Mouse (Mus musculus): Measurements from ENCODE around the gene Phactr4. TPM values are rescaled to one million over a fixed set of nuclear protein-coding genes. Genes with fewer than 3 reads are reported as not detected.

Gene Phactr4
- polyA plus RNA-seq, 1 experiment from 2014 or later: 29.1 TPM

GRCm38 (mm10) chr4:132353481-132353885 lies 68.8 kb downstream of the Phactr4 start, which contains the start of gene Rcc1:
Gene Rcc1 (minus strand): TSS chr4:132353605.
- peaks cover 13% of the 10 kb centered on the region for H3K36me3 ChIP-seq (ENCODE audit: control insufficient read depth, insufficient read depth, low read length)
- peaks cover 6% of the 10 kb centered on the region; the same call in 1 of the 2 replicates for H3K4me1 ChIP-seq (ENCODE audit: control insufficient read depth, insufficient read depth, low read length)
- no peaks in the 10 kb centered on the region for H3K9me3 ChIP-seq (replicated peaks; ENCODE audit: control insufficient read depth, low read length)
- ATAC-seq (replicated peaks; ENCODE audit: insufficient number of reproducible peaks, low FRiP score, low TSS enrichment): peak; percentile 87
- peak within 1 kb of the TSS; percentile 95 for H3K9ac ChIP-seq (ENCODE audit: low read depth, low read length)
- H3K4me3 ChIP-seq (ENCODE audit: low read depth, low read length): peak within 1 kb of the TSS; percentile 83
- WGBS (ENCODE audit: insufficient replicate concordance): under 1% methylated on average over 31 of the region's 31 CpGs
- peak within 1 kb of the TSS; percentile 76 for H3K4me2 ChIP-seq
- peak within 1 kb of the TSS; percentile 96 for H3K27ac ChIP-seq (ENCODE audit: low read depth, low read length)
- H3K27me3 ChIP-seq (ENCODE audit: control insufficient read depth, insufficient read depth, low read length): no peaks in the 10 kb centered on the region

- H3K27me3 ChIP-seq (ENCODE audit: control insufficient read depth, insufficient read depth, low read length): no peaks in the 10 kb centered on the region
- H3K4me2 ChIP-seq: peak overlapping the region; percentile 76
- peaks cover 6% of the 10 kb centered on the region; the same call in 1 of the 2 replicates for H3K4me1 ChIP-seq (ENCODE audit: control insufficient read depth, insufficient read depth, low read length)
- WGBS (ENCODE audit: insufficient replicate concordance): 0% methylated on average over 14 of the region's 14 CpGs
- peak overlapping the region; percentile 95 for H3K9ac ChIP-seq (ENCODE audit: low read depth, low read length)
- peak overlapping the region; percentile 83 for H3K4me3 ChIP-seq (ENCODE audit: low read depth, low read length)
- H3K36me3 ChIP-seq (ENCODE audit: control insufficient read depth, insufficient read depth, low read length): peaks cover 10% of the 10 kb centered on the region
- H3K27ac ChIP-seq (ENCODE audit: low read depth, low read length): peak overlapping the region; percentile 96
- ATAC-seq (replicated peaks; ENCODE audit: insufficient number of reproducible peaks, low FRiP score, low TSS enrichment): peak; percentile 56; the same call in 1 of the 2 replicates
- no peaks in the 10 kb centered on the region for H3K9me3 ChIP-seq (replicated peaks; ENCODE audit: control insufficient read depth, low read length)
Observed at GRCm38 (mm10) chr4:132352739-132353138, 69.5 kb downstream of the Phactr4 start.

DNA sequence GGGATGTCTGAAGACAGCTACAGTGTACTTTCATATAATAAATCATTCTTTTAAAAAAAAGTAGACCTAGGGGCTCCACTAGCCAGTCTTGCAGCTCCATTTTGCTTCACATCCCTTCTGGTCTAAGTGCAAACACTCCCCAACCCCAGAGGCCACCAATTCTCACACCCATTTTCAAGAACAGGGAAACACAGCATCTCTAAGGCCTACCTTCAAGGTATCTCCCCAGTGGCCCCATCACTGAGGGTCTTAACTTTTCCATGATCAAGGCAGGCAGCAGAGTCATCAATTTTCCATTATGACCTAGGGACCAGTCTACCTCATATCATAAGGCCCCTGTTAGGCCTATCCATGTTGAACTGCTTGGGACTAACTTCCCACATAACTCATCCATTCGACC lies 70.9 kb downstream of the Phactr4 start:
- Histone ChIP-seq H3K4me1 (ENCODE audit: control insufficient read depth, insufficient read depth, low read length) (peaks cover 6% of the 10 kb centered on the region; the same call in 1 of the 2 replicates), H3K9ac (ENCODE audit: low read depth, low read length) (no peak overlapping the region; the same call in 1 of the 2 replicates), H3K36me3 (ENCODE audit: control insufficient read depth, insufficient read depth, low read length) (no peaks in the 10 kb centered on the region), H3K27me3 (ENCODE audit: control insufficient read depth, insufficient read depth, low read length) (no peaks in the 10 kb centered on the region), H3K4me2 (peak overlapping the region; percentile 76), H3K27ac (ENCODE audit: low read depth, low read length) (0 out of 2 replicates have a peak overlapping the region, but pooled peaks have one; percentile 23), H3K9me3 (replicated peaks; ENCODE audit: control insufficient read depth, low read length) (no peaks in the 10 kb centered on the region), H3K4me3 (ENCODE audit: low read depth, low read length) (peak overlapping the region; percentile 83; the same call in 1 of the 2 replicates)
- WGBS (ENCODE audit: insufficient replicate concordance): 26% methylated on average over 1 of the region's 1 CpGs
- no peak for ATAC-seq (replicated peaks; ENCODE audit: insufficient number of reproducible peaks, low FRiP score, low TSS enrichment)

GRCm38 (mm10) chr4:132350854-132351253 lies 71.4 kb downstream of the Phactr4 start:
- Histone ChIP-seq H3K27me3 (ENCODE audit: control insufficient read depth, insufficient read depth, low read length) (no peaks in the 10 kb centered on the region), H3K9ac (ENCODE audit: low read depth, low read length) (no peak overlapping the region), H3K4me1 (ENCODE audit: control insufficient read depth, insufficient read depth, low read length) (peaks cover 6% of the 10 kb centered on the region; the same call in 1 of the 2 replicates), H3K9me3 (replicated peaks; ENCODE audit: control insufficient read depth, low read length) (no peaks in the 10 kb centered on the region), H3K4me3 (ENCODE audit: low read depth, low read length) (no peak overlapping the region), H3K4me2 (no peak overlapping the region), H3K27ac (ENCODE audit: low read depth, low read length) (no peak overlapping the region), H3K36me3 (ENCODE audit: control insufficient read depth, insufficient read depth, low read length) (no peaks in the 10 kb centered on the region)
- 67% methylated on average over 3 of the region's 3 CpGs for WGBS (ENCODE audit: insufficient replicate concordance)
- ATAC-seq (replicated peaks; ENCODE audit: insufficient number of reproducible peaks, low FRiP score, low TSS enrichment): no peak

DNA sequence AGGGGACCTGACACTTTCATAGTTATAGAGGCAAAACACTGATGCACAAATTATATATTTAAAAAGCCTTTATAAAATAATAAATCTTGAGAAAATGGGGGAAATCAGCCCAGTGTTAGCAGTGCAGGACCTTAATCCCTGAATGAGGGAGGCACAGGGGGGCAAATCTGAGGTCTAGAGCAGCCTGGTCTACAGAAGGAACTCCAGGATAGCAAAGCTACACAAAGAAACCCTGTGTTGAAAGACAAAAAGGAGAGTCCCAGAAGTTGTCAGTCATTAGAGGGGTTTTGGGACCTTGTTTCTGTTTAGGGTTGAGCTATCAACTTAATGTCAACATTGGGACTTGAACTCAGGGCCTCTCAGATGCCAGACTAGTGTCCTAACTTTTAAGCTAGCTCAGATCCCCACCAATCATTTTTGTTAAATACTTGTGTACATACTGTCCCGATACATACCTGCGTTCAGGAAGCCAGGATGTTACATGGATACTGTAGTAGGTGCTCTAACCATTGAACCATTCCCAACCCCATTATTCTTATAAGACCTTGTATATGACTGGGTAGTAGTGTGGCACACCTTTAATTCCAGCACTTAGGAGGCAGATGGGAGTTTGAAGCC lies 72.1 kb downstream of the Phactr4 start:
- Histone ChIP-seq H3K36me3 (ENCODE audit: control insufficient read depth, insufficient read depth, low read length) (no peaks in the 10 kb centered on the region), H3K9ac (ENCODE audit: low read depth, low read length) (no peak overlapping the region), H3K27me3 (ENCODE audit: control insufficient read depth, insufficient read depth, low read length) (no peaks in the 10 kb centered on the region), H3K27ac (ENCODE audit: low read depth, low read length) (no peak overlapping the region), H3K9me3 (replicated peaks; ENCODE audit: control insufficient read depth, low read length) (no peaks in the 10 kb centered on the region), H3K4me2 (no peak overlapping the region), H3K4me1 (ENCODE audit: control insufficient read depth, insufficient read depth, low read length) (peaks cover 6% of the 10 kb centered on the region; the same call in 1 of the 2 replicates), H3K4me3 (ENCODE audit: low read depth, low read length) (no peak overlapping the region)
- 44% methylated on average over 2 of the region's 2 CpGs for WGBS (ENCODE audit: insufficient replicate concordance)
- ATAC-seq (replicated peaks; ENCODE audit: insufficient number of reproducible peaks, low FRiP score, low TSS enrichment): no peak

DNA sequence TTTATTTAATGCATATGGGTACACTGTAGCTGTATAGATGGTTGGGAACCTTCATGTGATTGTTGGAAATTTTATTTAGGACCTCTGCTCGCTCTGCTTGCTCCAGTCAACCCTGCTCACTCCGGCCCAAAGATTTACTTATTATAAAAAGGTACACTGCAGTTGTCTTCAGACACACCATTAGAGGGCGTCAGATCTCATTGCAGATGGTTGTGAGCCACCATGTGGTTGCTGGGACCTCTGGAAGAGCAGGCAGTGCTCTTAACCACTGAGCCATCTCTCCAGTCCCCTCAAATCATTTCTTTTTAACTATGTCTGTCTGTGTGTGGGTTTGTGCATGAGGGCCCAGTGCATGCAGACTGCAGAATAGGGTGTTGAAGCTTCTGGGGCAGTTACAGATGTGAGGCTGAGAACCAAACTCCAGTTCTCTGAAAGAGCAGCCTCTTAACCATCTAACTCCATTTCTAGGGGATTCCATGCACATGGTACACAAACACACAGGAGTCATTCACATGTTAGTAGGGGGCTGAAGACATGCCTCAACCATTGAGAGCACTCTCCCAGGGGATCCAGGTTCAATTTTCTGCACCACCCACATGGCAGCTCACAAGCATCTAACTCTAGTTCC lies 72.7 kb downstream of the Phactr4 start:
- Histone ChIP-seq H3K9ac (ENCODE audit: low read depth, low read length) (no peak overlapping the region), H3K4me1 (ENCODE audit: control insufficient read depth, insufficient read depth, low read length) (peaks cover 9% of the 10 kb centered on the region; the same call in 1 of the 2 replicates), H3K4me3 (ENCODE audit: low read depth, low read length) (no peak overlapping the region), H3K27me3 (ENCODE audit: control insufficient read depth, insufficient read depth, low read length) (no peaks in the 10 kb centered on the region), H3K27ac (ENCODE audit: low read depth, low read length) (no peak overlapping the region), H3K36me3 (ENCODE audit: control insufficient read depth, insufficient read depth, low read length) (no peaks in the 10 kb centered on the region), H3K9me3 (replicated peaks; ENCODE audit: control insufficient read depth, low read length) (no peaks in the 10 kb centered on the region), H3K4me2 (no peak overlapping the region)
- WGBS (ENCODE audit: insufficient replicate concordance): 71% methylated on average over 3 of the region's 3 CpGs
- ATAC-seq (replicated peaks; ENCODE audit: insufficient number of reproducible peaks, low FRiP score, low TSS enrichment): no peak

- Histone ChIP-seq H3K4me3 (ENCODE audit: low read depth, low read length) (no peak overlapping the region), H3K4me2 (no peak overlapping the region), H3K27me3 (ENCODE audit: control insufficient read depth, insufficient read depth, low read length) (no peaks in the 10 kb centered on the region), H3K36me3 (ENCODE audit: control insufficient read depth, insufficient read depth, low read length) (no peaks in the 10 kb centered on the region), H3K27ac (ENCODE audit: low read depth, low read length) (no peak overlapping the region), H3K9me3 (replicated peaks; ENCODE audit: control insufficient read depth, low read length) (no peaks in the 10 kb centered on the region), H3K9ac (ENCODE audit: low read depth, low read length) (no peak overlapping the region), H3K4me1 (ENCODE audit: control insufficient read depth, insufficient read depth, low read length) (peaks cover 25% of the 10 kb centered on the region)
- no peak for ATAC-seq (replicated peaks; ENCODE audit: insufficient number of reproducible peaks, low FRiP score, low TSS enrichment)
- WGBS (ENCODE audit: insufficient replicate concordance): 56% methylated on average over 3 of the region's 3 CpGs
Observed at GRCm38 (mm10) chr4:132346661-132347060, 75.6 kb downstream of the Phactr4 start.

GRCm38 (mm10) chr4:132346261-132346660 lies 76.0 kb downstream of the Phactr4 start:
- H3K4me1 ChIP-seq (ENCODE audit: control insufficient read depth, insufficient read depth, low read length): peaks cover 27% of the 10 kb centered on the region

More at GRCm38 (mm10) chr4:132346261-132346660, 76.0 kb downstream of the Phactr4 start:
- Histone ChIP-seq H3K4me2 (no peak overlapping the region), H3K9me3 (replicated peaks; ENCODE audit: control insufficient read depth, low read length) (no peaks in the 10 kb centered on the region), H3K27me3 (ENCODE audit: control insufficient read depth, insufficient read depth, low read length) (no peaks in the 10 kb centered on the region), H3K4me3 (ENCODE audit: low read depth, low read length) (no peak overlapping the region), H3K27ac (ENCODE audit: low read depth, low read length) (no peak overlapping the region), H3K36me3 (ENCODE audit: control insufficient read depth, insufficient read depth, low read length) (no peaks in the 10 kb centered on the region), H3K9ac (ENCODE audit: low read depth, low read length) (no peak overlapping the region)
- WGBS (ENCODE audit: insufficient replicate concordance): 78% methylated on average over 4 of the region's 4 CpGs
- no peak for ATAC-seq (replicated peaks; ENCODE audit: insufficient number of reproducible peaks, low FRiP score, low TSS enrichment)
